Mouse (Mus musculus) ES-E14 (cell line): ENCODE results near the gene Hcn4. TPM values are rescaled to one million over a fixed set of nuclear protein-coding genes. Genes with fewer than 3 reads are reported as not detected.

ENCODE experiments used
- DNase-seq: peaks from one replicate; pipeline ENCODE4 v3.0.0-alpha.2; 2013; ENCODE audit warnings: low read depth, low spot score
- H3K27ac ChIP-seq: 2 replicates; pipeline ENCODE4 v1.5.1; 2012; ENCODE audit warnings: low read depth, mild to moderate bottlenecking, low read length, moderate library complexity, mixed read lengths; ENCODE audit not compliant: poor library complexity, insufficient read depth, severe bottlenecking
- H3K36me3 ChIP-seq: 2 replicates; pipeline ENCODE4 v1.6.1; 2012; ENCODE audit warnings: mild to moderate bottlenecking, low read length, moderate library complexity, mixed read lengths; ENCODE audit not compliant: control insufficient read depth, poor library complexity, insufficient read depth, severe bottlenecking
- H3K4me1 ChIP-seq, 2 experiments: fragments of 150-350 bp in 1 of 2; sonication (generic) in 1 of 2; 2 replicates each; pipeline ENCODE4 v1.6.1; 2012; ENCODE audit warnings: low read length in 2 of 2, mild to moderate bottlenecking in 1 of 2, mixed read lengths in 1 of 2; ENCODE audit not compliant: control insufficient read depth in 2 of 2, insufficient read depth in 2 of 2, poor library complexity in 1 of 2
- H3K4me3 ChIP-seq, 2 experiments: fragments of 150-350 bp in 1 of 2; sonication (generic) in 1 of 2; 2 replicates each; pipeline ENCODE4 v1.5.1; 2012; ENCODE audit warnings: low read length in 2 of 2, low read depth in 1 of 2, mild to moderate bottlenecking in 1 of 2, mixed read lengths in 1 of 2; ENCODE audit not compliant: insufficient read depth in 1 of 2, poor library complexity in 1 of 2, severe bottlenecking in 1 of 2
- H3K9ac ChIP-seq: 2 replicates; pipeline ENCODE4 v1.6.1; 2012; ENCODE audit warnings: low read depth, mild to moderate bottlenecking, low read length, mixed read lengths; ENCODE audit not compliant: poor library complexity, insufficient read depth, severe bottlenecking
- H3K9me3 ChIP-seq: fragments of 150-350 bp; sonication (generic); 2 replicates; pipeline ENCODE4 v1.6.1; 2012; ENCODE audit warnings: low read depth, mild to moderate bottlenecking, low read length; ENCODE audit not compliant: control insufficient read depth, insufficient read depth
- CHD2 ChIP-seq: IDR thresholded peaks from 2 replicates; pipeline ENCODE4 v1.6.1; 2014; ENCODE audit warnings: mild to moderate bottlenecking, low read depth, low read length, inconsistent platforms
- HCFC1 ChIP-seq: IDR thresholded peaks from 2 replicates; pipeline ENCODE4 v1.6.1; 2012; ENCODE audit warnings: low read length, inconsistent platforms, borderline replicate concordance; ENCODE audit not compliant: insufficient read depth
- MAFK ChIP-seq: IDR thresholded peaks from 2 replicates; pipeline ENCODE4 v1.6.1; 2014; ENCODE audit warnings: mild to moderate bottlenecking, low read depth, low read length, inconsistent platforms; ENCODE audit not compliant: insufficient read depth
- ZC3H11A ChIP-seq: IDR thresholded peaks from 2 replicates; pipeline ENCODE4 v1.6.1; 2012; ENCODE audit warnings: low read depth, mild to moderate bottlenecking, inconsistent platforms, low read length, borderline replicate concordance
- ZNF384 ChIP-seq: IDR thresholded peaks from 2 replicates; pipeline ENCODE4 v1.6.1; 2012; ENCODE audit warnings: low read depth, low read length, inconsistent platforms
- in situ Hi-C, 2 experiments: fragments of 600-800 bp; cut with MboI; formaldehyde crosslinking; loops; one replicate each; pipeline ENCODE4 v1.15.1; 2025; ENCODE audit warnings: low sequenced_read_pairs in 2 of 2, inconsistent platforms in 1 of 2; ENCODE audit not compliant: unreplicated experiment in 2 of 2
- total RNA-seq: library from RNA; depleted of rRNA; stranded (reverse); fragments of 300-350 nt; gene quantifications from 2 replicates; pipeline ENCODE4 v1.2.3, GENCODE M21; 2012

Hcn4 gene
- total RNA-seq, 1 experiment = 0.22 TPM

DNA sequence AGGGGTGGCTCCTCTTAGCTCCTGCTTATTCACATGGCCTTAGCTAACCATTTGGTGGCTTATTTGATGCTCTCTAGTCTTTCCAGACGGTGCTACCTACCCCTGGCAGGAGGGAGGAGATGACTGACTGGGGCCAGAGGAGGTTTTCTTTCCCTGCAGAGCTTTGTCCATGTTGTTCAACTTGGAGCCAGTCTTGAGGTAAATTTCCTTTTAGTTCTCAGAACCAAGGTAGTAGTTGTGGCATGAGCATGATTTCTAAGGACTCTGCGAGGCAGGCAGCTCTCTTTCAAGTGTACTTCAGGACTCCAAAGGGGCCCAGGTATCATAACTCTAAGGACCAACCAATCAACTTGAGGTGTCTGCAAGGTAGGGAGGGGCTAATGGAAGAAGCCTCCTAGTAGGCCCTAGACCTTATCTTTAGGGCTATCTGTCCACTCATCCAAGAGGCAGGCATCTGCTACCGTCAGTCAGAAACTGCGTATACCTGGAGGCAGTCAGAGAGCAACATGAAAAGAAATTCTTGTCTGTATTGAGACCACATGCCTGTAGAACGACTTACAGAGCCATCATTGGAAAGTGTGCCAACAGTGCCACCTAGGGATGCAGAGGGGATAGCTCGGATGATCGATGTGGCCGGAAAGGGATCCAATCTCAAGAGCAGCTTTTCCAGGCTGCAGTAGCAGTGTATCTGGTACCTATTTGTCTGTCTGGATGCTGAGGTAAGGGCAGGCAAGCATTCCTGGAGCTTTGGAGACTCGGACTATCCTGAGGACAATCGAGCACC lies 50.5 kb downstream of the Hcn4 start:
- peak; percentile 55 for DNase-seq

DNA sequence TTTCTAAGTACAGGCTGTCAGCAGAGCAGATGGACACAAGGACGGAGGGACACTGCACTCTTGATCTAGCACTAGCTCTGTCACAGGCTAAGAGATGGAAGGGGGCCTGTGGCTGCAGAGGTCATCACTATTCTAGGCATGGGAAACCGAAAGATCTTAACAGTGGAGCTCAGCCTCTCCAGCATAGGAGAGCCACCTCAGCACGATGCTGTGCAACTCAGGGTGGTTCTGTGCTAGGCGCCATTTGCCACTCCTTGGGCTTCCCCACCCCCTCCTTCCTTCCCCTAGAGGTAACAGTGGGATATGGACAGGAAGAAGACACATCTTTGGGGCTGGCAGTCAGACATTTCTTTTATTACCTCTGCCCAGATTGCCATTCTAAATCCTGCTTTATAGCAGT lies 51.1 kb downstream of the Hcn4 start:
- DNase-seq = no peak
- no peak overlapping the region for H3K4me3 ChIP-seq
- H3K27ac ChIP-seq = no peak overlapping the region
- no peak overlapping the region for H3K9ac ChIP-seq
- H3K36me3 ChIP-seq = peaks cover 7% of the 10 kb centered on the region
- H3K9me3 ChIP-seq = no peaks in the 10 kb centered on the region
- no peak for TF ChIP-seq CHD2
- TF ChIP-seq MAFK = no peak
- TF ChIP-seq ZC3H11A = no peak
- TF ChIP-seq ZNF384 = no peak
- no peak for TF ChIP-seq HCFC1
- in situ Hi-C loops = no loop called here
- no peaks in the 10 kb centered on the region for H3K4me1 ChIP-seq

More for the DNA sequence above, 50.5 kb downstream of the Hcn4 start:
- Histone ChIP-seq H3K4me1 (no peaks in the 10 kb centered on the region), H3K27ac (no peak overlapping the region), H3K4me3 (no peak overlapping the region), H3K9ac (no peak overlapping the region), H3K36me3 (peaks cover 7% of the 10 kb centered on the region), H3K9me3 (no peaks in the 10 kb centered on the region)
- no peak for TF ChIP-seq HCFC1
- TF ChIP-seq CHD2 = no peak
- peak; percentile 67; the same call in 1 of the 2 replicates for TF ChIP-seq ZC3H11A
- in situ Hi-C loops = no loop called here

DNA sequence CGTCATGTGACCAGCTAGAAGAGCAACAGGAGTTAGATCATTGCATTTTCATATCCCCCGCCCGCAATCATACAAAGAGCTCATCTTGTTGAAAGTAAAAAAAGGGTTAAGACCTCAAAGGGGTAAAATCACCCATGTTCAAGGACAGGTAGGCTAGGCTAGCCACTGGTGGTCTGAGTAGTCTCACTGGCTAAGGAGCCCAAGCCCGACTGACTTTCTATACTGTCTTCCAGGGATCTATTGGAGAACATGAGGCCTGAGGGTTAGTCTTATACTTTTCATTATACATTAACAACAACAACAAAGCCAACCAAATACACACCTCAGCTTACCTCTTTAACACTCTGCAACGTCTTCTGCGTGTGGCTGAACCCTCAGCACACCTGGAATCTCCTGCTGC lies 52.2 kb downstream of the Hcn4 start:
- no peak for DNase-seq
- H3K9ac ChIP-seq = no peak overlapping the region

DNA sequence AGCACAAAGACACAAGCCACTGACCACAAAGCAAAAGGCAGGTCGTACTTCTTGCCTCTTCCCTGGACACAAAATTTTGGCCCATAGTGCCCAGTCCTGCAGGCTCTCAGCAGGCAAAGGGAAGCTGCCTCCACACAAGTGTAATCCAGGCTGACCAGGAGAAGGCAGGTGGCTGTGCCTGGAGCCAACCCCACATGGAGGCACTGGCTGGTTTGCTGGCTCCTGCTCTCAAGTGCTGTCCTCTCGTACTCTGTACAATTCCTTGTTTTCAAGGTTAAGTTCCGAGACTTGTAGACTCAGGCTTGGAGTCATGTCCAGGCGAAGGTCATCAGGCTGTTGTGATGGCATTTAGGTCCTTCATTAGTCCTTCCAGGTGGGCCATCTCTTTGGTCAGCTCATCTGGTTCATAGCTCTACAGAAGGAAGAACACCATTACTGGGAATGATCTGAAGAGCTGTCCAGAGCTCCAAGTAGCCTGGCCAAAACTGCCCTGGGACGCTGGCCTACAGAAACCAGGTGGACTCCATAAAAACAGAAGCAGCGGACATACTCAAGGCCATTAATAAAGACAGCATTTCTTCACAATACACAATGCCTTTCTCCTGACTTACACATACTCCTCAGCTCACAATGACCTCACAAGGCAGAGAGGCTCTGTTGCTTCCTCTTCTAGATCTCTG lies 53.9 kb downstream of the Hcn4 start:
- in situ Hi-C loops = no loop called here
- H3K36me3 ChIP-seq = peaks cover 11% of the 10 kb centered on the region
- H3K9me3 ChIP-seq = no peaks in the 10 kb centered on the region
- TF ChIP-seq HCFC1 (no peak), CHD2 (no peak), ZNF384 (no peak), MAFK (no peak), ZC3H11A (no peak)
- no peak overlapping the region for H3K27ac ChIP-seq
- H3K4me3 ChIP-seq = no peak overlapping the region
- H3K9ac ChIP-seq = no peak overlapping the region
- DNase-seq = no peak
- no peaks in the 10 kb centered on the region for H3K4me1 ChIP-seq

More for the DNA sequence above, 52.2 kb downstream of the Hcn4 start:
- Histone ChIP-seq H3K36me3 (peaks cover 9% of the 10 kb centered on the region), H3K4me3 (no peak overlapping the region), H3K4me1 (no peaks in the 10 kb centered on the region), H3K9me3 (no peaks in the 10 kb centered on the region), H3K27ac (no peak overlapping the region)
- TF ChIP-seq HCFC1 (no peak), MAFK (no peak)
- in situ Hi-C loops = no loop called here
